Comparison of ENCODE assay signal across 38 mouse cellular contexts in the genomic region with DNA sequence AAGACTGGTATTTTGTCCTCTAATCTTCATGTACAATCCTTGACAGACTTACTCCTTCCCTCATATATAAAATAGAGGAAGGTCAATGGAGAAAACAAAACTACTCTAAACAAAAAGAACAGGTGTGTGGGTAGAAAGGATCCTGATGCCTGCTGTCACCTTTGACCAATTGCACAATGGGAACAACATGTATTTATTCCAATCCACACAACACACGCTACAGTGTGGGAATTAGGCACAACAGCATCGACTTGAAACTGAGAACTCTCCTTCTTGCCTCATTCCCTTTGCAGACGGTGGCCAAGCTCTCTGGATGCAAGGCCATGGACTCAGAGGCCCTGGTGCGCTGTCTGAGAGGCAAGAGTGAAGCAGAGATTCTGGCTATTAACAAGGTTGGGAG. TPM values are rescaled to one million over a fixed set of nuclear protein-coding genes. Genes with fewer than 3 reads are reported as not detected.
"Had no signal": no experiment of that assay in that cellular context is flagged by ENCODE, and none has a peak within 500 bp of the region (broad histone marks: within the 10 kb centered on the region; RNA-seq: fewer than 3 reads in every experiment).

No protein-coding gene starts in this region.

- H3K36me3 ChIP-seq: embryonic facial prominence, embryonic 10.5 days; embryonic facial prominence, embryonic 12.5 days; embryonic facial prominence, embryonic 13.5 days; embryonic facial prominence, embryonic 15.5 days; forebrain, embryonic 10.5 days; forebrain, embryonic 12.5 days; forebrain, embryonic 15.5 days had no signal

- H3K4me2 ChIP-seq: embryonic facial prominence, embryonic 12.5 days; embryonic facial prominence, embryonic 13.5 days; embryonic facial prominence, embryonic 15.5 days; forebrain, embryonic 12.5 days; forebrain, embryonic 13.5 days; forebrain, embryonic 15.5 days had no signal

- H3K4me1 ChIP-seq: embryonic facial prominence, embryonic 10.5 days; embryonic facial prominence, embryonic 12.5 days; embryonic facial prominence, embryonic 13.5 days; embryonic facial prominence, embryonic 15.5 days; forebrain, embryonic 10.5 days; forebrain, embryonic 12.5 days; forebrain, embryonic 13.5 days; forebrain, embryonic 15.5 days had no signal

- H3K27me3 ChIP-seq: embryonic facial prominence, embryonic 12.5 days; embryonic facial prominence, embryonic 13.5 days; embryonic facial prominence, embryonic 15.5 days; forebrain, embryonic 12.5 days; forebrain, embryonic 13.5 days; forebrain, embryonic 15.5 days had no signal

- ATAC-seq: forebrain, embryonic 13.5 days; forebrain, embryonic 14.5 days; forebrain, embryonic 15.5 days; forebrain, embryonic 16.5 days; forebrain, postnatal 0 days had no signal

- H3K9me3 ChIP-seq: embryonic facial prominence, embryonic 10.5 days; embryonic facial prominence, embryonic 12.5 days; embryonic facial prominence, embryonic 13.5 days; embryonic facial prominence, embryonic 15.5 days; forebrain, embryonic 10.5 days; forebrain, embryonic 12.5 days; forebrain, embryonic 13.5 days; forebrain, embryonic 15.5 days had no signal

- H3K4me3 ChIP-seq: embryonic facial prominence, embryonic 10.5 days; embryonic facial prominence, embryonic 12.5 days; embryonic facial prominence, embryonic 13.5 days; embryonic facial prominence, embryonic 15.5 days; erythroblast, embryonic 14.5 days; forebrain, embryonic 10.5 days; forebrain, embryonic 12.5 days; forebrain, embryonic 13.5 days; forebrain, embryonic 15.5 days; gastrocnemius, adult 2 months; heart, adult 2 months had no signal

- DNase-seq: cerebellum, adult 2 months; cerebellum, adult 8-10 months; cerebellum, adult 9-10 months; cerebellum, adult 9-11 months; cerebellum, postnatal 10 days; cerebellum, postnatal 14 days; cerebellum, postnatal 25 days; cerebellum, postnatal 36 days; embryo, embryonic 11 days; forebrain, postnatal 0 days; gastrocnemius, adult 2 months; gastrocnemius, postnatal 10 days; gastrocnemius, postnatal 14 days; gastrocnemius, postnatal 25 days; gastrocnemius, postnatal 36 days; heart, adult 18-20 months; heart, adult 2 months had no signal

- H3K27ac ChIP-seq: embryonic facial prominence, embryonic 10.5 days; embryonic facial prominence, embryonic 12.5 days; embryonic facial prominence, embryonic 13.5 days; embryonic facial prominence, embryonic 15.5 days; forebrain, embryonic 10.5 days; forebrain, embryonic 12.5 days; forebrain, embryonic 13.5 days; forebrain, embryonic 15.5 days; gastrocnemius, adult 2 months; heart, adult 2 months had no signal

- H3K9ac ChIP-seq: embryonic facial prominence, embryonic 12.5 days; embryonic facial prominence, embryonic 13.5 days; embryonic facial prominence, embryonic 15.5 days; forebrain, embryonic 12.5 days; forebrain, embryonic 13.5 days; forebrain, embryonic 15.5 days; forebrain, postnatal 0 days had no signal

RNA-seq across cellular contexts. Expression of gene Ces2a, which starts 27.3 kb away (rescaled TPM):
- total RNA-seq: common myeloid progenitor, adult 5-6 weeks; forebrain, postnatal 0 days; gastrocnemius, adult 18-20 months; gastrocnemius, adult 2 months; gastrocnemius, adult 8-10 months; gastrocnemius, postnatal 10 days; gastrocnemius, postnatal 14 days; gastrocnemius, postnatal 25 days; gastrocnemius, postnatal 36 days; gastrocnemius, postnatal 4 days; granulocyte monocyte progenitor cell, adult 5-6 weeks; heart, adult 18-20 months; heart, adult 2 months had no signal
- polyA plus RNA-seq: cerebellum, adult 2 months; cortical plate, adult 2 months; embryonic facial prominence, embryonic 10.5 days; embryonic facial prominence, embryonic 11.5 days; embryonic facial prominence, embryonic 12.5 days; embryonic facial prominence, embryonic 13.5 days; embryonic facial prominence, embryonic 14.5 days; embryonic facial prominence, embryonic 15.5 days; erythroblast, embryonic 14.5 days; forebrain, embryonic 10.5 days; forebrain, embryonic 11.5 days; forebrain, embryonic 12.5 days; forebrain, embryonic 13.5 days; forebrain, embryonic 14.5 days; forebrain, embryonic 15.5 days; forebrain, embryonic 16.5 days; forebrain, postnatal 0 days; frontal cortex, adult 2 months; heart, adult 2 months had no signal
